Mouse (Mus musculus) olfactory bulb, adult 2 months (tissue): ENCODE data around the gene Nutf2.

Experiments used
- CTCF ChIP-seq: fragments of 200-500 bp; IDR thresholded peaks from 2 replicates; pipeline ENCODE4 v1.5.1; 2012; ENCODE audit warnings: low read depth, mild to moderate bottlenecking, low read length, moderate library complexity; ENCODE audit not compliant: insufficient read depth
- POLR2A ChIP-seq: fragments of 200-500 bp; IDR thresholded peaks from 2 replicates; pipeline ENCODE4 v1.6.1; 2012; ENCODE audit warnings: mild to moderate bottlenecking, low read depth, low read length, moderate library complexity; ENCODE audit not compliant: insufficient read depth

DNA sequence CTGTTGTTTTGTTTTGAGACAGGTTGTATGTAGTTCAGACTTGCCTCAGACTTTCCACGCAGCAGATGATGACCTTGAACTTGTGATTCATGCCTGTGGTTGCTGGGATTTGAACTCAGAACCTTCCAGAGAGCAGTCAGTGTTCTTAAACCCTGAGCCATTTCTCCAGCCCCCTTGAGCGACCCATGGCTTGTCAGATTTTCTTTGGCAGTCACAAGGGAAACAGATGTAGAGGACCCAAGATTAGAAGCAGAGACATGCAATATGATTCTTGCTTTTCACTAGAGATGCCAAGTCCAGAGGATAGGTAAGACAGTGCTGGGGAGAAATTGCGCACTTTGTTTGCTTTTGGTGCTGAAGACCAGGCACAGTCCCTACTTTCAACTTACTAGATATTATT lies 7.2 kb upstream of the Nutf2 start, which contains the start of gene Cenpt:
- TF ChIP-seq POLR2A (no peak), CTCF (no peak)
